Mouse (Mus musculus): ENCODE measurements around the gene Rac3. TPM values are rescaled to one million over a fixed set of nuclear protein-coding genes. Genes with fewer than 3 reads are reported as not detected.
A peak's percentile ranks its signal among the peaks of the same experiment; 100 is the strongest.
"Not testable (repeated sequence)": the region's sequence is repeated elsewhere in the genome, so short reads cannot be mapped to it uniquely, and the experiment has no call there.

The Rac3 gene
- polyA plus RNA-seq, 1 experiment from 2014 or later, result 1.2 TPM

- peak; percentile 57 for ATAC-seq (replicated peaks; ENCODE audit: low FRiP score)
- not testable (repeated sequence) for H3K4me1 ChIP-seq (replicated peaks; ENCODE audit: control insufficient read depth, insufficient read depth, low read length); H3K9ac ChIP-seq (ENCODE audit: low read depth, low read length); H3K9me3 ChIP-seq (ENCODE audit: control insufficient read depth, low read length); DNase-seq (ENCODE audit: low spot score); H3K27me3 ChIP-seq (replicated peaks; ENCODE audit: control insufficient read depth, insufficient read depth, low read length); H3K36me3 ChIP-seq (ENCODE audit: control insufficient read depth, insufficient read depth, low read length); H3K27ac ChIP-seq (ENCODE audit: low read depth, low read length)
- Histone ChIP-seq H3K4me3 (ENCODE audit: low read depth, low read length) (peak overlapping the region; percentile 21; the same call in 1 of the 2 replicates), H3K4me2 (peak overlapping the region; percentile 53)
- 2% methylated on average over 18 of the region's 21 CpGs for WGBS
These were observed 8.3 kb downstream of the Rac3 start for GRCm38 (mm10) chr11:120729432-120730050.

- WGBS, result 84% methylated on average over 10 of the region's 10 CpGs
- H3K9ac ChIP-seq (ENCODE audit: low read depth, low read length), result no peak overlapping the region
- peaks cover 10% of the 10 kb centered on the region for H3K27me3 ChIP-seq (replicated peaks; ENCODE audit: control insufficient read depth, insufficient read depth, low read length)
- no peak overlapping the region for H3K4me3 ChIP-seq (ENCODE audit: low read depth, low read length)
- no peak overlapping the region for H3K4me2 ChIP-seq
- H3K9me3 ChIP-seq (ENCODE audit: control insufficient read depth, low read length), result no peaks in the 10 kb centered on the region
- H3K36me3 ChIP-seq (ENCODE audit: control insufficient read depth, insufficient read depth, low read length), result no peaks in the 10 kb centered on the region
- DNase-seq (ENCODE audit: low spot score) (no peak), ATAC-seq (replicated peaks; ENCODE audit: low FRiP score) (no peak)
- peaks cover 7% of the 10 kb centered on the region; the same call in 1 of the 2 replicates for H3K4me1 ChIP-seq (replicated peaks; ENCODE audit: control insufficient read depth, insufficient read depth, low read length)
- H3K27ac ChIP-seq (ENCODE audit: low read depth, low read length), result no peak overlapping the region
These were observed 9.1 kb downstream of the Rac3 start for GRCm38 (mm10) chr11:120730331-120730870.

GRCm38 (mm10) chr11:120731395-120731794, 10.1 kb downstream of the Rac3 start:
- no peak for DNase-seq (ENCODE audit: low spot score)
- H3K4me3 ChIP-seq (ENCODE audit: low read depth, low read length), result no peak overlapping the region
- no peaks in the 10 kb centered on the region for H3K9me3 ChIP-seq (ENCODE audit: control insufficient read depth, low read length)
- ATAC-seq (replicated peaks; ENCODE audit: low FRiP score), result no peak
- WGBS, result 83% methylated on average over 1 of the region's 1 CpGs
- H3K4me2 ChIP-seq, result no peak overlapping the region
- H3K9ac ChIP-seq (ENCODE audit: low read depth, low read length), result no peak overlapping the region
- no peaks in the 10 kb centered on the region for H3K36me3 ChIP-seq (ENCODE audit: control insufficient read depth, insufficient read depth, low read length)
- no peak overlapping the region for H3K27ac ChIP-seq (ENCODE audit: low read depth, low read length)
- peaks cover 10% of the 10 kb centered on the region for H3K27me3 ChIP-seq (replicated peaks; ENCODE audit: control insufficient read depth, insufficient read depth, low read length)
- H3K4me1 ChIP-seq (replicated peaks; ENCODE audit: control insufficient read depth, insufficient read depth, low read length), result peaks cover 7% of the 10 kb centered on the region; the same call in 1 of the 2 replicates

- no peak for ATAC-seq (replicated peaks; ENCODE audit: low FRiP score)
- Histone ChIP-seq H3K27me3 (replicated peaks; ENCODE audit: control insufficient read depth, insufficient read depth, low read length) (peaks cover 10% of the 10 kb centered on the region), H3K9me3 (ENCODE audit: control insufficient read depth, low read length) (no peaks in the 10 kb centered on the region), H3K27ac (ENCODE audit: low read depth, low read length) (no peak within 1 kb of the TSS), H3K4me1 (replicated peaks; ENCODE audit: control insufficient read depth, insufficient read depth, low read length) (peaks cover 7% of the 10 kb centered on the region; the same call in 1 of the 2 replicates), H3K4me2 (no peak within 1 kb of the TSS), H3K36me3 (ENCODE audit: control insufficient read depth, insufficient read depth, low read length) (no peaks in the 10 kb centered on the region), H3K9ac (ENCODE audit: low read depth, low read length) (no peak within 1 kb of the TSS), H3K4me3 (ENCODE audit: low read depth, low read length) (no peak within 1 kb of the TSS)
- no peak for DNase-seq (ENCODE audit: low spot score)
- 69% methylated on average over 12 of the region's 12 CpGs for WGBS
These were observed 10.8 kb downstream of the Rac3 start, which contains the start of gene Cbr2 for GRCm38 (mm10) chr11:120731858-120732680. Gene Cbr2 (minus strand): TSS chr11:120732114.

- Histone ChIP-seq H3K9ac (ENCODE audit: low read depth, low read length) (no peak overlapping the region), H3K4me3 (ENCODE audit: low read depth, low read length) (no peak overlapping the region), H3K4me2 (no peak overlapping the region), H3K27me3 (replicated peaks; ENCODE audit: control insufficient read depth, insufficient read depth, low read length) (peaks cover 10% of the 10 kb centered on the region), H3K9me3 (ENCODE audit: control insufficient read depth, low read length) (no peaks in the 10 kb centered on the region), H3K4me1 (replicated peaks; ENCODE audit: control insufficient read depth, insufficient read depth, low read length) (peaks cover 7% of the 10 kb centered on the region; the same call in 1 of the 2 replicates), H3K36me3 (ENCODE audit: control insufficient read depth, insufficient read depth, low read length) (no peaks in the 10 kb centered on the region), H3K27ac (ENCODE audit: low read depth, low read length) (no peak overlapping the region)
- ATAC-seq (replicated peaks; ENCODE audit: low FRiP score) (no peak), DNase-seq (ENCODE audit: low spot score) (no peak)
- WGBS, result 63% methylated on average over 6 of the region's 6 CpGs
These were observed 12.3 kb downstream of the Rac3 start for GRCm38 (mm10) chr11:120733521-120733920.

GRCm38 (mm10) chr11:120736424-120736823, 15.2 kb downstream of the Rac3 start:
- H3K27me3 ChIP-seq (replicated peaks; ENCODE audit: control insufficient read depth, insufficient read depth, low read length), result peaks cover 4% of the 10 kb centered on the region; the same call in 1 of the 2 replicates
- no peaks in the 10 kb centered on the region for H3K4me1 ChIP-seq (replicated peaks; ENCODE audit: control insufficient read depth, insufficient read depth, low read length)
- H3K4me3 ChIP-seq (ENCODE audit: low read depth, low read length), result no peak overlapping the region
- H3K9me3 ChIP-seq (ENCODE audit: control insufficient read depth, low read length), result no peaks in the 10 kb centered on the region
- H3K36me3 ChIP-seq (ENCODE audit: control insufficient read depth, insufficient read depth, low read length), result no peaks in the 10 kb centered on the region
- no peak for ATAC-seq (replicated peaks; ENCODE audit: low FRiP score)
- H3K27ac ChIP-seq (ENCODE audit: low read depth, low read length), result no peak overlapping the region
- DNase-seq (ENCODE audit: low spot score), result no peak
- no peak overlapping the region for H3K9ac ChIP-seq (ENCODE audit: low read depth, low read length)
- no peak overlapping the region for H3K4me2 ChIP-seq
- WGBS, result 65% methylated on average over 6 of the region's 6 CpGs

GRCm38 (mm10) chr11:120740981-120741380, 19.7 kb downstream of the Rac3 start:
- Histone ChIP-seq H3K4me1 (replicated peaks; ENCODE audit: control insufficient read depth, insufficient read depth, low read length) (no peaks in the 10 kb centered on the region), H3K36me3 (ENCODE audit: control insufficient read depth, insufficient read depth, low read length) (no peaks in the 10 kb centered on the region), H3K9ac (ENCODE audit: low read depth, low read length) (no peak overlapping the region), H3K4me2 (no peak overlapping the region), H3K9me3 (ENCODE audit: control insufficient read depth, low read length) (no peaks in the 10 kb centered on the region), H3K4me3 (ENCODE audit: low read depth, low read length) (no peak overlapping the region), H3K27ac (ENCODE audit: low read depth, low read length) (no peak overlapping the region), H3K27me3 (replicated peaks; ENCODE audit: control insufficient read depth, insufficient read depth, low read length) (peaks cover 2% of the 10 kb centered on the region; the same call in 1 of the 2 replicates)
- WGBS, result 83% methylated on average over 5 of the region's 5 CpGs
- DNase-seq (ENCODE audit: low spot score), result no peak
- ATAC-seq (replicated peaks; ENCODE audit: low FRiP score), result no peak

- Histone ChIP-seq H3K9me3 (ENCODE audit: control insufficient read depth, low read length) (no peaks in the 10 kb centered on the region), H3K4me1 (replicated peaks; ENCODE audit: control insufficient read depth, insufficient read depth, low read length) (no peaks in the 10 kb centered on the region), H3K9ac (ENCODE audit: low read depth, low read length) (no peak overlapping the region), H3K4me2 (no peak overlapping the region), H3K27me3 (replicated peaks; ENCODE audit: control insufficient read depth, insufficient read depth, low read length) (peaks cover 2% of the 10 kb centered on the region; the same call in 1 of the 2 replicates), H3K4me3 (ENCODE audit: low read depth, low read length) (no peak overlapping the region), H3K36me3 (ENCODE audit: control insufficient read depth, insufficient read depth, low read length) (no peaks in the 10 kb centered on the region), H3K27ac (ENCODE audit: low read depth, low read length) (no peak overlapping the region)
- WGBS, result 72% methylated on average over 7 of the region's 7 CpGs
- ATAC-seq (replicated peaks; ENCODE audit: low FRiP score), result no peak
- no peak for DNase-seq (ENCODE audit: low spot score)
These were observed 22.9 kb downstream of the Rac3 start for GRCm38 (mm10) chr11:120744121-120744701.

Measured in liver, embryonic 11.5 days (tissue).